Mouse (Mus musculus): Measurements from ENCODE around the gene Teddm1a.
A peak's percentile ranks its signal among the peaks of the same experiment; 100 is the strongest.

DNA sequence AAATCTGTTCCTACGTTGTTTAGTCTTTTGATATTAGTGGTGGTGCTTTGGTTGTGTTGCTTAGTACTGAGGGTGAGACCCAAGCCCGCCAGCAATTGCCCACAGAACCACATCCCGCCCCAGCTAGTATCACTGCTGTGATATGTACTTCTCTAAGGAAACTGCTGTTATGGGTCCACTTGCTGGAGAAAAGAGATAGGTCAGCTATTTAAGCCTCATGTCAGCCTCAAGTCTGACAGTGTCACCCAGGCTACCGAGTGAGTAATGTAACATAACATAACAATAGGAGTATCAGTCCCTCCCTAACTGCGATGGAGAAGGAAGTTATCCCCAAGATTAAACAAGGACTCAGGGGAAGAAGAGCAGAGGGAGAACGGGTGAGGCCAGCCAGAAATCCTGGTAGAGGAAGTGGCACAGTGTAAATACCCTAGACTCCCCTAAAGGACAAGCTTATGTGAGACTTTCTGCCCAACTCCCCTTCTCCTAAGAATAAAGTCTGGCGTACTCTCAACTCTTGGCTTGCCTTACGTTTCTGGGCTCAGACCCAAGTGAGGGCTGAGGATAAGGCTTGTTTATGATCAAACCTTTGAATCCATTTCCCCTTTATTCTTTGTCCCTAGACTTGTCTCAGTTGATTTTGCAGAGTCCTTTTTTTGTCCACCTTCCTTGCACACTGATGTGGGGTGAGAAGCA lies 2.8 kb downstream of the Teddm1a start:
- no peak for TF ChIP-seq CTCF (IDR thresholded peaks at IDR 0.05; ENCODE audit: low read depth)
- TF ChIP-seq EP300 (IDR thresholded peaks at IDR 0.05; ENCODE audit: low read depth) = peak; percentile 29; the same call in 1 of the 2 replicates
